Mouse (Mus musculus) urinary bladder, adult 18-20 months (tissue): ENCODE data around the gene Gm10337.

Experiments
- DNase-seq, 2 experiments: peaks; one replicate each; pipeline ENCODE4 v3.0.0; 2022; ENCODE audit warnings: low spot score in 2 of 2, mixed read lengths in 2 of 2

The Gm10337 gene

DNA sequence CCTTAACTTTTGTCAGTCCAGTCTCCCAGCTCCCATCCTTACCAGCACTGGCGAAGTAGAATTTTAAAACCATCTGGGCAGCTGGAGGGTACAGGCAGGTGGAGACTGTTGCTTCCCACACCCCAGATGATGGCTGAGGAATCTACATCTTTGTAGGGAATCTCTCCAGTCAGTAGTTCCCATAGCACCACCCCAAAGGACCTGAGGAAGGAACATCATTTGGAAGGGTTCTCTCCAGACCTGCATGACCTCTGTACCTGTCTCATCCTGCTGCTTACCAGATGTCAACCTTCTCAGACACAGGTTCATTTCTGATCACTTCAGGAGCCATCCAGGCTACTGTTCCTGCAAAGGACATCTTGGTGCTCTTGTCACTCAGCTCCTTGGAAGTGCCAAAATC lies at the start of gene Gm10337:
TSS of gene Gm10337 (plus strand) at position 276 of the 400 bp plus-strand sequence.
- DNase-seq = no peak

DNA sequence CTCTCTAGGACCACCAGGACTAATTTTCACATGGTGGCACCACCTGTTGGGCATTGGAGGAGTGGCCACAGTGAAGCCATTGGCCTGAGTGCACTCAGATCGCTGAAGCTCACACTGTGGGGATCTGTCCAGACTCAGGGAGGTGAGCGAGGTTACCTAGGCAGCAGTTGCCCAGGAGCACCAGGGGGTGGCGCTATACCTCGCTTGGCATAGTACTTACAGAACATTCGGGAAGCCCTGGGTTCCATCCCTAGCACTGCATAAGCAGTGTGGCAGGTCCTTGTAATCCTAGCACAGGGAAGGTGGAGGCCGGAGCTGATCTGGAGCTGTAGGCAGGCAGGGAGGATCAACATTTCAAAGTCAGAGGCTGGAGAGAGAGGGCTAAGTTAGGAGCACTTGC lies 47.5 kb upstream of the Gm10337 start:
- DNase-seq = no peak

DNA sequence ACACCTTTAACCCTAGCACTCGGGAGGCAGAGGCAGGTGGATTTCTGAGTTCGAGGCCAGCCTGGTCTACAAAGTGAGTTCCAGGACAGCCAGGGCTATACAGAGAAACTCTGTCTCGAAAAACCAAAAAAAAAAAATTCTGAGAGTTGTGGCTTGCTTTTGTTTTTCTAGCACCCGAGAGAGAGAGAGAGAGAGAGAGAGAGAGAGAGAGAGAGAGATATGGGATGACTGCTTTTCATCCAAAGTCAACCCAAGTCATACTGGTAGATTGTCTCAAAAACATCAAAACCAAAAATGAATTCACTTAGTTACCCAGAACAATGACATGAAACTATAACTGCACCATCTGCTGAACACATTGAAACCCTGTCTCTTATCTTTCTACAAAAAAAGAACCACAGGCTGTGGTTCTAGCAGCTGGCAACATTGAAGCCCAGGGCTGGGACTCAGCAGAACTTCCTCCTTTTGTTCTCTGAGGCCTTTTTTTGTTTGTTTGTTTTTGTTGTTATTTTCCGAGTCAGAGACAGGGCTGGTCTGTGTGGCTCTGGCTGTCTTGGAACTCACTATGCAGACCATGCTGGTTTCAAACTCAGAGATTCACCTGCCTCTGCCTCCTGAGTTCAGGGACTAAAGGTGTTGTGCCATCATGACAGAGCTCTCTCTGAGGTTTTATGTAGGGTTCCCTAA lies 45.3 kb upstream of the Gm10337 start:
- DNase-seq = no peak

- DNase-seq = peak; percentile 84 to 93
These were observed 44.6 kb upstream of the Gm10337 start, which contains the start of gene Prr13 for GRCm38 (mm10) chr15:102458904-102459317. Gene Prr13 (plus strand): TSS chr15:102459028.

GRCm38 (mm10) chr15:102459381-102459780 lies 44.1 kb upstream of the Gm10337 start:
- DNase-seq = no peak

DNA sequence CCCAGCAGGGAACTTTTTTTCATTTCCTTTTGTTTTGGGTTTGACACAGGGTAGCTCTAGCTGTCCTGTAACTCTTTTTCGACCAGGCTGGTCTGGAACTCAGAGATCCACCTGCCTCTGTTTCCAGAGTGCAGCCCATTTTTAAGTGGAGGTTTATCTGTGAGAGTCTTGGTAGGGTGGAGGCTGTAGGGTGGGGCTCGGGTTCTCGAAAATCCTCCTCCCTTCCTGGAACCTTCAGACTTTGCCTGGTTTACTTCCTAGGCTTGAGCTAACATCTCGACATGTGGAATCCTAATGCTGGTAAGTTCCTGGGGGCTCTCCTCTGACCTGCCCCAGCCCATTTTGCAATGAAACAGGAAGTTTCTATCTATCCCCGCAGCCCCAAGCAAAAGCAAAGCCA lies 43.7 kb upstream of the Gm10337 start:
- no peak for DNase-seq

DNA sequence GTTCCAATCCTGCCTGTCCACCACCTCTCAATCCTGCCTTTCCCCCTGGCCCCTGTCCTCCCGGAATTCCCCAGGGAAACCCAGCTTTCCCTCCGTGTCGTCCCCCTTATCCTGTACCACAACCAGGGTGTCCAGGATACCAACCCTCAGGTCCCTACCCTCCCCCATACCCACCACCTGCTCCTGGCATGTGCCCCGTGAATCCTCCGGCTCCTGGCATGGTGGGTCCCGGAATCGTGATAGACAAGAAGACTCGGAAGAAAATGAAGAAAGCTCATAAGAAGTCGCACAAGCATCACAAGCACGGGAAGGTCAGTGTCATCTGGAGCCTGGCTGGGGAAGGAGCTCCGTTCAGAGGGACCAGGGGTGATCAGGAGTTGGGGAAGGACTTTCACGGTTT lies 43.1 kb upstream of the Gm10337 start:
- no peak for DNase-seq

GRCm38 (mm10) chr15:102460971-102461370 lies 42.6 kb upstream of the Gm10337 start:
- no peak for DNase-seq

- DNase-seq = no peak
These were observed 42.0 kb upstream of the Gm10337 start for GRCm38 (mm10) chr15:102461430-102462075.

DNA sequence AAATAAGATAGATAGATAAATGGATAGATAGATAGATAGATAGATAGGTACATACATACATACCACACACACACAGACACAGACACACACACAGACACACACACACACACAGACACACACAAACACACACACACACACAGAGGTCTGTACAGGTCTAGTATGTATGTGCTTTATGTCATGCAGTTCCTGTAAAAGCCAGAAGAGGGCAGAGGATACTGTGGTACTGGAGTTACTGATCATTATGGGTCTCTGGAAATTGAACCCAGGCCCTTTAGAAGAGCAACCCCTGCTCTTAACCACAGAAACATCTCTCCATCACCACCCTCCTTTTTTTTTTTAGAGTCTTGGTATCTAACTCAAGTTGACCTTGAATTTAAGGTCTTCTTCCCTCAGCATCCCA lies 39.9 kb upstream of the Gm10337 start:
- no peak for DNase-seq

GRCm38 (mm10) chr15:102468675-102469370 lies 34.7 kb upstream of the Gm10337 start:
- DNase-seq = no peak

GRCm38 (mm10) chr15:102470183-102470604 lies 33.3 kb upstream of the Gm10337 start, which contains the start of gene Pcbp2:
Gene Pcbp2 (plus strand): TSS chr15:102470539.
- DNase-seq = peak; percentile 80 to 95

DNA sequence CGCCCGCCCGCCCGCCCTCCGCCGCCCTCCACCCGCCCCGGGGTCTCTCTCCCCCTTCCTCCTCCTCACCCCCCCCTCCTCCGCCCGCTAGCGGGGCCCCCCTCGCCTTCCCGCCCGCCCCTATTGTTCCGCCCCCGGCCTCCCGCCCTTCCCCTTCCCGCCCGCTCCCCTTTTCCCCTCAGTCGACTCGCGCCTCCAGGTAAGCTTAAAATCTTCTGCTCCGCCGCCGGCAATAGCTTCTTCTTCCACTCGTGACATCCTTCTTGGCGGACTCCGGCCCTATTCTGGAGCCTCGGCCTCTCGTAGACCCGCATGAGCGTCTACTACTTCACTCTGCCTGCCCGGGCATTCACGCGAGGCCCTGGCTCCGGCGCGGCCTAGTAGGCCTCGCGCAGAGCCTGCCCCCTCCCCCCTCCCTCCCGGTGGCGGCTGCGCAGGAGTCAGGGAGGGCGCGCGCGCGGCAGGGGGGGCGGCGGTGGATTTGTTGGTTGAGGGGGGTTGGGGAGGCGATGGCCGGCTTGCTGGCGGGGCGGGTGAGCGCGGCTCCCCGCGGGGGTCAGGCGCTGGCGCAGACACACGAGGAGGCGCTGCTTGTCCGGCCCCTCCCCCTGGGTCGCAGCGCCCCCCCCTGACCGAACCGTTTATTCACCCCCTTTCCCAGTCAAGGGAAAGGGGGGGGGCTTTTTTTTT lies 32.8 kb upstream of the Gm10337 start:
- DNase-seq = peak; percentile 73 to 84

- DNase-seq = no peak
These were observed 32.3 kb upstream of the Gm10337 start for GRCm38 (mm10) chr15:102471295-102471645.

DNA sequence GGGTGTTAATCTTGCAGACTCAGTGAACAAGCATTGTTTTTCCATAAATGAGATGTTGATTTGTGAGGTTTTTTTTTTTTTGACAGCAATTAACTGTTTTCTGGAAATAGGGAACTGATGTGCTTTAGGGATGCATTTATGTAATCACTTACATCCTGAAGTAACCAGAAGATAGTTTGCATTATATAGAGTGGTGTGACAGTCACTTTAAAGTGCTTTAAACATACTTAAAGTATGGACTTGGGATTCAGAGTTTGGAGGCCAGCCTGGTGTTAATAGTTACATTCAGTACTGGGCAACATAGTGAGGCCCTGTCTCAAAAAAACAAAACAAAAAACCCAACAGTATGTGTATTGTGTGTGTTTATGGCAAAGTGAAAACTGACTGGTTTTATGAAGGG lies 31.8 kb upstream of the Gm10337 start:
- DNase-seq = no peak

GRCm38 (mm10) chr15:102473246-102473645 lies 30.3 kb upstream of the Gm10337 start:
- DNase-seq = no peak

GRCm38 (mm10) chr15:102474520-102474919 lies 29.0 kb upstream of the Gm10337 start:
- DNase-seq = no peak

- DNase-seq = no peak
These were observed 20.4 kb upstream of the Gm10337 start for GRCm38 (mm10) chr15:102483136-102483535.

- no peak for DNase-seq
These were observed 17.7 kb upstream of the Gm10337 start for GRCm38 (mm10) chr15:102485853-102486252.

DNA sequence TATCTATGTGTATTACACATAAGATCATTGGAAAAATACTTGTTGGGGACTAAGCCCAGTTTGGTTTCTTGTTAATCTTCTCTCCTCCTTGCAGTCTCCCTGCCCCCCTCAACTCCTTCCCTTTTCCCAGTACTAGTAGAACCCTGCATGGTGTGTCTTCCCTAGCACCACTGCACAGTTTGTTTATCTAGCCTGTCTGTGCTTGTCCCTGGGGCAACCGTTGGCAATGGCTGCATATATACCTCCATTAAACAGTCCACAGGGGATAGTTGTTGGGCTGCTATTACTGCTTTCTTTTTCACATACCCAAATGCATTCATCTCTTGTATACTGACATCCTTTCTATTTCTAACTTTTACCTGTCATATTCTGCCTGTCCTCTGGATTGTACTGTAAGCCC lies 15.9 kb upstream of the Gm10337 start:
- DNase-seq = no peak

DNA sequence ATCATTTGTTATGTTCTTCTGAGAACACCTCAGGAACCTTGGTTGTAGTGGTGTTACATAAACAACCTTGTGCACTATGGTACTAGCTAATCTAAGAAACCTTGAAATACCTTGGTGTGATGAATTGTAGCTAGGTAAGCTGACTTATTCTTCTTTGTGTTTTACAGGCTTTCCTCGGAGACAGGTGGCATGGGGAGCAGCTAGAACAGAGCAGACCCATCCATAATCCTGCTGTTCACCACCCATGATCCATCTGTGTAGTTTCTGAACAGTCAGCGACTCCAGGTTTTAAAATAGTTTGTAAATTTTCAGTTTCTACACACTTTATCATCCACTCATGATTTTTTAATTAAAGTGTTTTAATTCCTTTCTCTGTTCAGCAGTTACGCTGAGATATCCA lies 5.2 kb upstream of the Gm10337 start:
- DNase-seq = no peak

DNA sequence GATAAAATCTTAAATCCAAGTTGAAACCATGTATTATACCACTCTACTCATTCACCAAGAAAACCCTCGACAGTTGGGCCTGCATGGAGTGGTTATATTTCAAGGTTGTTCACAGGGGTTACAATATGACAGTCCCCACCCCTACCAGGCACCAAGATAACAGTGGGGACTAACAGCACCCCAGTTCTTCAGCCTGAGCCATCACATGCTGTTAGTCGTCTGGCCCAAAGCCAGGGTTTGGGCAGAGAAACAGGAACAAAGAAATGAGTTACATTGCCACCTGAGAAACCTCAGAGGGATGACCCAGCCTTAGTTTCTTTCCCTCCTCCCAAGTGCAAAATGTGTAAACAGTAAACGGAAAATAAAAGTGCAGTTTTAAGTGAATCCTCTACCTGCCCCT lies 4.2 kb upstream of the Gm10337 start:
- DNase-seq = no peak
